Mouse (Mus musculus): ENCODE data around the gene Mettl2. TPM values are rescaled to one million over a fixed set of nuclear protein-coding genes. Genes with fewer than 3 reads are reported as not detected.
"Not testable (repeated sequence)": the region's sequence is repeated elsewhere in the genome, so short reads cannot be mapped to it uniquely, and the experiment has no call there.

Gene Mettl2
- 18.5 TPM for polyA plus RNA-seq (2012; fragmentation: generic; extraction: Trizol)
- long read RNA-seq, experiment 1, transcript Mettl2-201 (9 exons, 1,867 nt) = major isoform, 19 of 29 reads
- long read RNA-seq, experiment 1, transcript Mettl2-204 (8 exons, 2,556 nt) = minor isoform, 5 of 29 reads
- long read RNA-seq, experiment 1, partial matches to known transcripts = 3 of 29 reads
- long read RNA-seq, experiment 1, other reads (novel, unspliced or antisense) = 2 of 29 reads
- long read RNA-seq, experiment 2, transcript Mettl2-201 (9 exons, 1,867 nt) = major isoform, 139 of 246 reads
- long read RNA-seq, experiment 2, transcript Mettl2-204 (8 exons, 2,556 nt) = minor isoform, 60 of 246 reads
- long read RNA-seq, experiment 2, partial matches to known transcripts = 15 of 246 reads
- long read RNA-seq, experiment 2, other reads (novel, unspliced or antisense) = 32 of 246 reads

- TF ChIP-seq USF1 (IDR thresholded peaks at IDR 0.05; ENCODE audit: low read depth) = peak; percentile 45
- TF ChIP-seq CTCF (IDR thresholded peaks at IDR 0.05; ENCODE audit: control insufficient read depth, insufficient read depth, insufficient read length) = peak; percentile 37
- TF ChIP-seq MAX (IDR thresholded peaks at IDR 0.05) = peak; percentile 97
- TF ChIP-seq CEBPB (IDR thresholded peaks at IDR 0.05; ENCODE audit: low read depth) = no peak
- no peak for TF ChIP-seq MYOD1 (IDR thresholded peaks at IDR 0.05; ENCODE audit: control insufficient read depth, insufficient read length, low read depth)
- peaks cover 43% of the 10 kb centered on the region for H3K79me3 ChIP-seq (ENCODE audit: low read depth)
- peaks cover 29% of the 10 kb centered on the region for H3K36me3 ChIP-seq (ENCODE audit: control insufficient read depth, insufficient read depth)
- peak within 1 kb of the TSS; percentile 100 for H3K4me3 ChIP-seq (ENCODE audit: insufficient read depth, poor library complexity, severe bottlenecking)
- H3ac ChIP-seq (ENCODE audit: control insufficient read depth, insufficient read length, low read depth) = peak within 1 kb of the TSS; percentile 81
- H3K79me2 ChIP-seq (ENCODE audit: control insufficient read depth, insufficient read depth) = peaks cover 47% of the 10 kb centered on the region
- H3K27me3 ChIP-seq (ENCODE audit: control insufficient read depth, insufficient read depth, insufficient read length) = no peaks in the 10 kb centered on the region
Measured at GRCm38 (mm10) chr11:105125735-105126519, at the start of gene Mettl2. TSS of gene Mettl2 (plus strand) at chr11:105126425.

GRCm38 (mm10) chr11:105112448-105112847 is 13.8 kb upstream of the Mettl2 start:
- H3K79me2 ChIP-seq (ENCODE audit: control insufficient read depth, insufficient read depth); H3K36me3 ChIP-seq (ENCODE audit: control insufficient read depth, insufficient read depth); H3ac ChIP-seq (ENCODE audit: control insufficient read depth, insufficient read length, low read depth); H3K27me3 ChIP-seq (ENCODE audit: control insufficient read depth, insufficient read depth, insufficient read length); H3K79me3 ChIP-seq (ENCODE audit: low read depth); H3K4me3 ChIP-seq (ENCODE audit: insufficient read depth, poor library complexity, severe bottlenecking): not testable (repeated sequence)

- Histone ChIP-seq H3K27me3 (ENCODE audit: control insufficient read depth, insufficient read depth, insufficient read length) (no peaks in the 10 kb centered on the region), H3ac (ENCODE audit: control insufficient read depth, insufficient read length, low read depth) (no peak overlapping the region), H3K36me3 (ENCODE audit: control insufficient read depth, insufficient read depth) (no peaks in the 10 kb centered on the region), H3K79me3 (ENCODE audit: low read depth) (no peaks in the 10 kb centered on the region), H3K79me2 (ENCODE audit: control insufficient read depth, insufficient read depth) (no peaks in the 10 kb centered on the region), H3K4me3 (ENCODE audit: insufficient read depth, poor library complexity, severe bottlenecking) (no peak overlapping the region)
- TF ChIP-seq MYOG (IDR thresholded peaks at IDR 0.05; ENCODE audit: control insufficient read depth, extremely low read depth, insufficient read length) = no peak
- no peak for TF ChIP-seq CTCF (IDR thresholded peaks at IDR 0.05; ENCODE audit: control insufficient read depth, insufficient read depth, insufficient read length)
- TF ChIP-seq CEBPB (IDR thresholded peaks at IDR 0.05; ENCODE audit: low read depth) = no peak
- TF ChIP-seq FOSL1 (IDR thresholded peaks at IDR 0.05; ENCODE audit: insufficient read depth, low read length, poor library complexity, severe bottlenecking) = no peak
- no peak for TF ChIP-seq MAX (IDR thresholded peaks at IDR 0.05)
- no peak for TF ChIP-seq MYOD1 (IDR thresholded peaks at IDR 0.05; ENCODE audit: control insufficient read depth, insufficient read length, low read depth)
- no peak for TF ChIP-seq USF1 (IDR thresholded peaks at IDR 0.05; ENCODE audit: low read depth)
Measured at GRCm38 (mm10) chr11:105117814-105118213, 8.4 kb upstream of the Mettl2 start.

GRCm38 (mm10) chr11:105120551-105121061 is 5.6 kb upstream of the Mettl2 start:
- H3K4me3 ChIP-seq (ENCODE audit: insufficient read depth, poor library complexity, severe bottlenecking) = no peak overlapping the region
- no peaks in the 10 kb centered on the region for H3K79me2 ChIP-seq (ENCODE audit: control insufficient read depth, insufficient read depth)
- no peaks in the 10 kb centered on the region for H3K27me3 ChIP-seq (ENCODE audit: control insufficient read depth, insufficient read depth, insufficient read length)
- H3K79me3 ChIP-seq (ENCODE audit: low read depth) = no peaks in the 10 kb centered on the region
- no peaks in the 10 kb centered on the region for H3K36me3 ChIP-seq (ENCODE audit: control insufficient read depth, insufficient read depth)
- TF ChIP-seq CEBPB (IDR thresholded peaks at IDR 0.05; ENCODE audit: low read depth) (peak; percentile 74), CTCF (IDR thresholded peaks at IDR 0.05; ENCODE audit: control insufficient read depth, insufficient read depth, insufficient read length) (no peak), MYOD1 (IDR thresholded peaks at IDR 0.05; ENCODE audit: control insufficient read depth, insufficient read length, low read depth) (peak; percentile 19)
- no peak overlapping the region for H3ac ChIP-seq (ENCODE audit: control insufficient read depth, insufficient read length, low read depth)

- H3K36me3 ChIP-seq (ENCODE audit: control insufficient read depth, insufficient read depth); H3K79me3 ChIP-seq (ENCODE audit: low read depth); H3K27me3 ChIP-seq (ENCODE audit: control insufficient read depth, insufficient read depth, insufficient read length); H3ac ChIP-seq (ENCODE audit: control insufficient read depth, insufficient read length, low read depth); H3K4me3 ChIP-seq (ENCODE audit: insufficient read depth, poor library complexity, severe bottlenecking); H3K79me2 ChIP-seq (ENCODE audit: control insufficient read depth, insufficient read depth): not testable (repeated sequence)
Measured at GRCm38 (mm10) chr11:105121792-105122191, 4.4 kb upstream of the Mettl2 start.

GRCm38 (mm10) chr11:105123986-105124385 is 2.2 kb upstream of the Mettl2 start:
- H3K79me2 ChIP-seq (ENCODE audit: control insufficient read depth, insufficient read depth) = peaks cover 28% of the 10 kb centered on the region
- peaks cover 27% of the 10 kb centered on the region for H3K79me3 ChIP-seq (ENCODE audit: low read depth)
- no peak overlapping the region for H3K4me3 ChIP-seq (ENCODE audit: insufficient read depth, poor library complexity, severe bottlenecking)
- H3K36me3 ChIP-seq (ENCODE audit: control insufficient read depth, insufficient read depth) = peaks cover 11% of the 10 kb centered on the region
- peak; percentile 14 for TF ChIP-seq CTCF (IDR thresholded peaks at IDR 0.05; ENCODE audit: control insufficient read depth, insufficient read depth, insufficient read length)
- no peak for TF ChIP-seq MYOD1 (IDR thresholded peaks at IDR 0.05; ENCODE audit: control insufficient read depth, insufficient read length, low read depth)
- TF ChIP-seq CEBPB (IDR thresholded peaks at IDR 0.05; ENCODE audit: low read depth) = no peak
- H3ac ChIP-seq (ENCODE audit: control insufficient read depth, insufficient read length, low read depth) = no peak overlapping the region
- H3K27me3 ChIP-seq (ENCODE audit: control insufficient read depth, insufficient read depth, insufficient read length) = no peaks in the 10 kb centered on the region
